Mouse (Mus musculus): ENCODE results near the gene Ascc3. TPM values are rescaled to one million over a fixed set of nuclear protein-coding genes. Genes with fewer than 3 reads are reported as not detected.
A peak's percentile ranks its signal among the peaks of the same experiment; 100 is the strongest.

The Ascc3 gene
- polyA plus RNA-seq, 1 experiment from 2014 or later: 15.7 TPM

DNA sequence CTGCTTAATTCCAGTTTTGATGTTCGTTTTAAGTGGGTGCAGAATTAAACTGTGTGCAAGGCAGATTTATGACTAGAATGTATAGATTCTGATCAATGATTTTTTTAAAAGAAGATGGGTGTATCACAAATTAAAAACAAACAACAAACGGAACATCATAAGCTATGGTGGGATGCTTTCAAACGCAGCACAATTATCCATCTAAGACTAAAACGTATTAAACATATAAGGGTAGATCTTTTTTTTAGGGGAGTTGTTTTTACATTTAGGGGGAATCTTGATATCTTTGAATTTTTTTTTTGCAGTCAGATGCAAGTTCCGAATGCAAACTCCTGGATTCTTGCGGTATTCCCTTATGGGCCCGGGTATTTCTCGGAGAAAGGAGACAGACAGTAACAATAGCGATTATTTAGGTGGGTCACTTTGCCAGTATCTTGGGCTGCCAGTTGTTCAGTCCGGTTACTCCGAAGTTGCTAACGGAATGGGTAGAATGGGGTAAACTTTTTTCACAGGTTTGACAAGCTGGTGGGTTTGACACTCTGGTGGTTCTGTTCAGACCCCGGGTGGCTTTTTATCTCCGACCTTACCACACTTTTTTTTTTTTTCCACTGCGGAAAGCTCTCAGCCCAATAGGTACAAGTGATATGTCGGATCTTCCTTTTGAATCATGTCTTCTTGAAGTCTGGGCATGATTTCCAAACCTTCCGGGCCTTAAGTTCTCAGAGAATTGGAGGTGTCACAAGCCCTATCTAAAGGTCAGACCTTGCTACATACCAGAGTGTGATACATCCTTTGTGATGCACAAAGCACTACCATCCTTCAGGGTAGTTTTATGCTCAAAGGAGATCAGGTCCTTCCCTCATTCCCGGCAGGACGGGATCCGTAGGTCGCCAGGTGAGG lies 307.6 kb downstream of the Ascc3 start:
- H3K27ac ChIP-seq: no peak overlapping the region
- 2% methylated on average over 21 of the region's 21 CpGs for WGBS
- 0 out of 2 replicates have a peak overlapping the region, but pooled peaks have one; percentile 29 for H3K4me3 ChIP-seq
- no peak for DNase-seq (ENCODE audit: low spot score)
- peaks cover 100% of the 10 kb centered on the region for H3K27me3 ChIP-seq (ENCODE audit: insufficient read depth, poor library complexity, severe bottlenecking)
- no peaks in the 10 kb centered on the region for H3K9me3 ChIP-seq
- H3K4me1 ChIP-seq (replicated peaks): peaks cover 25% of the 10 kb centered on the region
- H3K36me3 ChIP-seq: no peaks in the 10 kb centered on the region

All from hindbrain, embryonic 10.5 days (tissue).